Mouse (Mus musculus): Measurements from ENCODE around the gene Tmed2.

Tmed2 gene

DNA sequence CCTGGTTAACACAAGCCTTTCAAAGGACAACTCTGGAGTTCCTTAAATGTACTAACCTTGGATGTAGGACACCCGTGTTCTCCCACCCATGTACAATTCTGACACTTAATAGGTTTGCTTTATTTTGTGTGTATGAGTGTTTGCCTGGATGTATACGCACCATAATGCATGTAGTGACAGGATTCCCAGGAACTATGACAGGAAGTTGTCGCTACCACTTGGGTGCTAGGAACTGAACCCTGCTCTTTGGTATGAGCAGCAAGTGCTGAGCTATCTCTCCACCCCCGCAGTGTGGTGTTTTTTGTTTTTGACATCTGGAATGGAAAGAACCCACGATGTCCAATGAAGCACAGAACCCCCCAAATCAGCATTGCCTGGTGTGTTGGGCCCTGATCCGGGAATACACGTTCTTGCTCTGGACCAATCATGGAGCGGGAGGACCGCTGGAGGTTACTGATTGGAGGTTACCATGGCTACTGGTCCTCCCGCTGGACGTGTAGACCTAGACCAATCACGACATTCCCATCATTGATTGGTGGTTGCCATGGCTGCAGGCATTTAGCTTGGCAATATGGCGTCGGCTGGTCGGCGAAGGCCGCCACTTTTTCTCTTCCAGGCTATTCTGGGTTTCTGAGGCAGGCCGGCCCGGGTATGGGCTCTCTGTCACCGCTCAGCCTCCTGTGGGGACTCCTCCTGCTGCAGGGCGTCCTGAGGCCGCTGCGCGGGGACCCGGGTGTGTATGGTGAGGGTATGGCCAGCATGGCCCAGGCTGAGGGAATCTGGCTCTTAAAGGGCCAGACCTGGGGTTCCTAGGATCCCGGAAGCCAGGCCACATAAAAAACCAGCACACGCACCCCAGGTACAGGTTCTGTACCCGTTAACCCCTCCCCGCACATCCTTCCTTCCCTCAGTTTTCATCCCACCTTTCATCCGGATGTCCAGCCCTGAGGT, 58.0 kb downstream of the Tmed2 start:
- TF ChIP-seq GATA4 (IDR thresholded peaks at IDR 0.05; ENCODE audit: insufficient replicate concordance, low read length), result no peak
